Mouse (Mus musculus) brain, embryonic 14.5 days (tissue): ENCODE measurements at regions not wholly inside any gene's neighbourhood (a gene's known extent, or its start where the extent isn't known, plus 50 kb on each side); places are given as distances from the start of the nearest gene placed in this dataset.

Experiments
- DNase-seq: peaks from one replicate; pipeline ENCODE4 v3.0.0-alpha.2; 2011; ENCODE audit warnings: low read depth
- CTCF ChIP-seq: fragments of 200-500 bp; IDR thresholded peaks from 2 replicates; pipeline ENCODE4 v1.5.1; 2012; ENCODE audit warnings: inconsistent platforms, mild to moderate bottlenecking, moderate library complexity, borderline replicate concordance; ENCODE audit not compliant: insufficient read depth, insufficient read length; ENCODE audit errors: extremely low read depth
- POLR2A ChIP-seq: fragments of 200-500 bp; IDR thresholded peaks from 2 replicates; pipeline ENCODE4 v1.6.1; 2012; ENCODE audit warnings: mild to moderate bottlenecking, inconsistent platforms, borderline replicate concordance; ENCODE audit not compliant: poor library complexity, insufficient read depth, insufficient read length, severe bottlenecking; ENCODE audit errors: extremely low read depth

DNA sequence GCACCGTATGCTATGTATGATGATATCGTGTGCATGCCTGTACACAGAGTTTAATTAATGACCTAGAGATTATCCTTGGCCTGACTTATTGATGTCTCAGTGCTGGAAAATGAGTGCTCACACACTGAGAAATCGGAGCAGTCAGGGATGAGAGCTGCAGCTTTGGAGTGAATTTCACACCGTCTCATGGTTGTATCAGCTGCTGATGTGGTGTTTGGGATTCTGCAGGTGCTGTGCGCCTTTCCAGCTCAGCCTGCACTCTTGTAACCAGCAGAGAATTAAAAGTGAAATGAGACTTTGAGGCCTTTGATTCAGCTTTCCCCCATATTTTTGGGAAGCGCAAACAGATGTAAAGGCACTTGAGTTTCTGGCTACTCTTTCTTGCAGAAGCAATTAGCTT is 100.6 kb upstream of the Fam92a start:
- TF ChIP-seq POLR2A (no peak), CTCF (no peak)
- DNase-seq, result peak; percentile 46

DNA sequence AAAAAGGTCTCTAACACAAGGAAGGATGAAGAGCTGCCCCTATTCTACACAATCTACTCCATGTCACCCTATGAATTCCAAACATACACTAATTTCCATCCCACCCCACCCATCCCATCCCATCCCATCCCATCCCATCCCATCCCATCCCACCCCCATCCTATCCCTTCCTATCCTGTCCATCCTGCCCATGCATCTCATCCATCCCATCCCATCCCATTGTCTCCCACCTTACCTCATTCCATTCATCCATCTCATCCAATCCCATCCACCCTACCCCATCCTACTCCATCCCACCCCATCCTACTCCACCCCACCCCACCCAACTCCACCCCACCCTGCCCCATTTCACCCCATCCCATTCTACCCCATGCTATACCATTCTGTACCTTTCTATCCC is 91.9 kb upstream of the Fam92a start:
- no peak for TF ChIP-seq CTCF
- TF ChIP-seq POLR2A, result no peak
- DNase-seq, result no peak

DNA sequence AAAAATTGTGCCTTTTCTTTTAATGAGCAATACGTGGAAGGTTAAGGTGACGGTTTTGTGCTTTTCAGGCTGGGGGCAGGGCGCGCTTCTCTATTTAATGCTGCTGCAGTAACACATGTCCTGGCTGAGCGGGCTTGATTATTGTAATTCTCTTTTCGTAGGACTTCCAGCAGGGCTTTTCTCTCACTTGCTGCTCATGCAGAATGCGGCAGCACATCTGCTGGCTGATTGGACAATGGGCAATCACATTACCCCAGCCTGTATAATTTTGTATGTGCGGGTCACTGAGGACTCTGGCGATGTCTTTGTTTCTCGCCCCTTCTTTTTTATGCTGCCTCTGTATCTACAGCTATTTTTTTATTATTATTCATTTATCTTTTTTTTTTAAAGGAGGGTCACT is 91.4 kb upstream of the Fam92a start:
- TF ChIP-seq POLR2A, result no peak
- no peak for TF ChIP-seq CTCF
- peak; percentile 92 for DNase-seq

DNA sequence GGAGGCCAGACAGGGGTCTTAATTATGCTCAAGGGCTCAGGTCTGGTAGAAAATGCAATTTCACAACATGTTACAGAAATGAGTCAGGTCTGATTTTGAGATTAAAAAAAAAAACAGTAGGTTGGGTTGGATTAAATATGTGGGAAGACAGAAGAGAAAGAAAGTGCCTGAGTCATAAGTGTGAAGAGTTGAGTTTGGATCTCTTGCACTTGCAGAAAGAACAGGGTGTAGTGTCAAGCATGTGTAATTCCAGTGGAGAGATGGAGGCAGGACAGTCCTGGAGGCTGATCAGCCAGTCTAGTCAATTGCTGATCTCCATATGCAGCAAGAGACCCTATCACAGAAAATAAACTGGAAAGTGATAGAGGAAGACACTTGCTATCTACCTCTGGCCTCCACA is 76.2 kb upstream of the Fam92a start:
- TF ChIP-seq POLR2A, result no peak
- no peak for TF ChIP-seq CTCF
- DNase-seq, result no peak

DNA sequence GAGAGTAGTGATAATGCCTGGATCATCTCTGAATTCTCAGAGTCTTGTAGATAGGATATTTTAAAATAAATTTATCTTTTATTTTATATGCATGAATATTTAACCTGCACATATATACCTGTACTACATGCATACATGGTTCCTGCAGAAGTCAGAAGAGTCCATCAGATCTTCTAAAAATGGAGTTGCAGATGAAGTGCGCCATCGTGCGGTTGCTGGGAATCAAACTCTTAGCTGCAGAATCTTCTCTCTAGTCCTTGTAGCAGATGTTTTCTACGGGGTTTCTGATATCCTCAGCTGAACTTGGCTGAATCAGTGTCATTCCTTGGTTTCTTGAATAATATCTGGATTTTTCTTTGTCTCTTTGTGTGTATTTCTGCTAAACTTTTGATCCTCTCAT is 74.8 kb upstream of the Fam92a start:
- no peak for TF ChIP-seq CTCF
- no peak for TF ChIP-seq POLR2A
- no peak for DNase-seq

DNA sequence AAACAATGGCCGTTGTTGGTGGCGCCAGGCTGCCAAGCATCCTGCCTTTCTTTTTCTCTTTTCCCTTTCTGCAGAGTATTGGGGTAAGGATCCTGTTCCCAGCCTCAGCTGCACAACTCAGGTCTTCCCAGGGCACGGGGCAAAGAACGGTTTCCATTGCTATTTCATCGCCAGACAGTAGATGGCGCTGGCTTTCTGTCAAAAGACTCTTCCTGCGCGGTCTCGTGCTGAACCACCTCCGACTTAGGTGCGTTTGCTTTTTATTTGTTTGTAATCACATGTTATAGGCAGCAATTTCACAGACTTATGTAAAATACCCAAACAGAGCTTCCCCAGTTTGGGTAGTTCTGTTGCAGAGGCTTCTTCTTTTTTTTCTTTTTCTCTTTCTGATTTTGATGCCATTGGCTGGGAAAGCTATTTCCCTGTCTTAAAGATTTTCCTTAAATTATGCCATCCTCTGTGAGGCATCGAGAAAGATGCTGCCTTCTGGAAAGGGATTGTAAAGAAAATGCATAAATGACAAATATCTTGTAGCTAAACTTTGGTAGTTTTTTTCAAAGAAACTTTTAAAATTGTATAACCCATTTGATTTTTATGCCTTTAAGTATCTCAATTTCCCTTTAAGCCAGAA is 69.2 kb upstream of the Fam92a start:
- TF ChIP-seq POLR2A (no peak), CTCF (peak; percentile 98)

DNA sequence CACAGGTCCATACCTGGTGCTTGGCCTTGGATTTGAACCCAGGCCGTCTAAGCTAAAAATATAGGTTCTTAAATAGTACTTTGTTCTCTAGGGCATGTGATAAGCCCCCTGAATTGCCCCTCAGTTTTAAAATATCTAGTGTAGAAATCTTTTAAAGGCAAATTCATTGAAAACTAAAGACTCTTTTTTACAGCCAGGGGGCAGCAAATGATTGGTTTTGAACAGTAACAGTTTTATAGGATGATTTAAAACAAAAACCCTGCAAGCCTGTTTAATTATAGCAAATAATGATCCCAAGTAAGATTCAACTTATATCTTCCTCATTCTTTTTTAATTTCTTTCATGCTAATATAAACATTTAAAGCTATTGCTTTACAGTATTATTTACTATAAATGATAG is 58.9 kb upstream of the Fam92a start:
- TF ChIP-seq CTCF (no peak), POLR2A (no peak)
- peak; percentile 73 for DNase-seq

More for the DNA sequence above, 69.2 kb upstream of the Fam92a start:
- peak; percentile 89 for DNase-seq
